Mouse (Mus musculus): ENCODE results near the gene Plekhm3.

Gene Plekhm3

GRCm38 (mm10) chr1:64928542-64928941 is 28.1 kb downstream of the Plekhm3 start:
- no peak for DNase-seq (ENCODE audit: low read depth, low spot score)

GRCm38 (mm10) chr1:64927437-64928274 is 29.0 kb downstream of the Plekhm3 start:
- DNase-seq (ENCODE audit: low read depth, low spot score) = no peak

- no peak for DNase-seq (ENCODE audit: low read depth, low spot score)
Observed at GRCm38 (mm10) chr1:64925594-64925993, 31.0 kb downstream of the Plekhm3 start.

- no peak for DNase-seq (ENCODE audit: low read depth, low spot score)
Observed at GRCm38 (mm10) chr1:64924283-64924682, 32.3 kb downstream of the Plekhm3 start.

- DNase-seq (ENCODE audit: low read depth, low spot score) = no peak
Observed at GRCm38 (mm10) chr1:64918810-64919528, 37.7 kb downstream of the Plekhm3 start.

GRCm38 (mm10) chr1:64917966-64918365 is 38.7 kb downstream of the Plekhm3 start:
- DNase-seq (ENCODE audit: low read depth, low spot score) = no peak

GRCm38 (mm10) chr1:64916884-64917507 is 39.6 kb downstream of the Plekhm3 start:
- DNase-seq (ENCODE audit: low read depth, low spot score) = no peak

- no peak for DNase-seq (ENCODE audit: low read depth, low spot score)
Observed at GRCm38 (mm10) chr1:64914356-64914755, 42.3 kb downstream of the Plekhm3 start.

- no peak for DNase-seq (ENCODE audit: low read depth, low spot score)
Observed at GRCm38 (mm10) chr1:64907740-64908139, 48.9 kb downstream of the Plekhm3 start.

- DNase-seq (ENCODE audit: low read depth, low spot score) = no peak
Observed at GRCm38 (mm10) chr1:64906226-64906625, 50.4 kb downstream of the Plekhm3 start.

- DNase-seq (ENCODE audit: low read depth, low spot score) = no peak
Observed at GRCm38 (mm10) chr1:64903415-64903814, 53.2 kb downstream of the Plekhm3 start.

GRCm38 (mm10) chr1:64902804-64903203 is 53.8 kb downstream of the Plekhm3 start:
- no peak for DNase-seq (ENCODE audit: low read depth, low spot score)

- no peak for DNase-seq (ENCODE audit: low read depth, low spot score)
Observed at GRCm38 (mm10) chr1:64899763-64900162, 56.9 kb downstream of the Plekhm3 start.

- DNase-seq (ENCODE audit: low read depth, low spot score) = no peak
Observed at GRCm38 (mm10) chr1:64897485-64897884, 59.1 kb downstream of the Plekhm3 start.

- no peak for DNase-seq (ENCODE audit: low read depth, low spot score)
Observed at GRCm38 (mm10) chr1:64893806-64894205, 62.8 kb downstream of the Plekhm3 start.

GRCm38 (mm10) chr1:64891332-64891731 is 65.3 kb downstream of the Plekhm3 start:
- no peak for DNase-seq (ENCODE audit: low read depth, low spot score)

- no peak for DNase-seq (ENCODE audit: low read depth, low spot score)
Observed at GRCm38 (mm10) chr1:64887502-64888203, 69.0 kb downstream of the Plekhm3 start.

- no peak for DNase-seq (ENCODE audit: low read depth, low spot score)
Observed at GRCm38 (mm10) chr1:64886718-64887117, 69.9 kb downstream of the Plekhm3 start.

- no peak for DNase-seq (ENCODE audit: low read depth, low spot score)
Observed at GRCm38 (mm10) chr1:64885328-64885727, 71.3 kb downstream of the Plekhm3 start.

- no peak for DNase-seq (ENCODE audit: low read depth, low spot score)
Observed at GRCm38 (mm10) chr1:64884007-64884406, 72.6 kb downstream of the Plekhm3 start.

- no peak for DNase-seq (ENCODE audit: low read depth, low spot score)
Observed at GRCm38 (mm10) chr1:64880613-64881012, 76.0 kb downstream of the Plekhm3 start.

GRCm38 (mm10) chr1:64878795-64879240 is 77.8 kb downstream of the Plekhm3 start:
- DNase-seq (ENCODE audit: low read depth, low spot score) = no peak

Data from WW6 (cell line).